Mouse (Mus musculus): ENCODE data around the gene Rpl12. TPM values are rescaled to one million over a fixed set of nuclear protein-coding genes. Genes with fewer than 3 reads are reported as not detected.
"Not testable (repeated sequence)": the region's sequence is repeated elsewhere in the genome, so short reads cannot be mapped to it uniquely, and the experiment has no call there.

The Rpl12 gene
- polyA plus RNA-seq, 1 experiment from 2014 or later = 78.4 TPM

DNA sequence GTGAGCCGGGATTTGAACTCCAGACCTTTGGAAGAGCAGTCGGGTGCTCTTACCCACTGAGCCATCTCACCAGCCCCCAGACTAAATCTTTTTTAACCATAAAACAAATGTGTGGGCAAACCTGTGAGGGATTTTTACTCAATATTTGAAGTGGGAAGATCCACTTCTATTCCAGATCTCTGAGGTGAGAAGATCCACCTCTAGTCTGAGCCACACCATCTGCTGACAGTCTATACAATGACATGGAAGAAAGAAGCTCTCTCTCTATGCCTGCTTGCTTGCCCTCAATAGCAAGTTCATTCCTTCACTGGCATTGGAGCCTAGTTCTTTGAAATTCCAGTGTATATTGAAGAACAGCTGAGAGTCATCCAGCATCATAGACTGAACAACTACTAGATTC, 38.4 kb downstream of the Rpl12 start:
- WGBS = 87% methylated on average over 2 of the region's 2 CpGs
- no peak for ATAC-seq
- H3K9me3 ChIP-seq (ENCODE audit: low read length) = no peaks in the 10 kb centered on the region

DNA sequence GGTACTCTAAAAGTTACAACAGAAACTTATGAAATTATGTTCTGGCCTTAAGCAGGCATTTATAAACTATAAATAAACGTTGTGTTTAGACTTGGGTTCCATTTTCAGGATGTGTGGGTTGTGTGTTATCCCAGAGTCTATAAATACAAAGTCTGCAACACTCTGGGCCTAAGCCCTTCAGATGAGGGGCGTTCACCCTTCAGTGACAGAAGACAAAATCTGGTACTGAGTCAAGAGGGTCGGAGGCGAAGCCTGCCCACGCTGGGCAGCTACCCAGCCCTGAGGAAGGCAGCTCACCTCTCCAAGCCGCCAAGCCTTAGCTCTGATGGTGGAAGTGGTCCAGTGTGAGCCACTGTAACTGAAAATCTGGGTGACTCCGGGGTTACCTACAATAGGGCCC, 40.8 kb downstream of the Rpl12 start:
- Histone ChIP-seq H3K4me2 (replicated peaks; ENCODE audit: low read depth, low read length) (no peak overlapping the region), H3K27me3 (replicated peaks; ENCODE audit: insufficient read depth, low read length) (no peaks in the 10 kb centered on the region), H3K9ac (replicated peaks; ENCODE audit: low read depth) (no peak overlapping the region), H3K4me1 (ENCODE audit: insufficient read depth, low read depth, low read length) (no peaks in the 10 kb centered on the region), H3K4me3 (ENCODE audit: low read depth, low read length) (no peak overlapping the region), H3K9me3 (ENCODE audit: low read length) (no peaks in the 10 kb centered on the region), H3K36me3 (ENCODE audit: insufficient read depth, low read length) (no peaks in the 10 kb centered on the region), H3K27ac (ENCODE audit: low read length) (no peak overlapping the region)
- DNase-seq (ENCODE audit: low spot score) (no peak), ATAC-seq (no peak)
- WGBS = 80% methylated on average over 7 of the region's 7 CpGs
- TF ChIP-seq EP300 (IDR thresholded peaks at IDR 0.05) (no peak), CTCF (IDR thresholded peaks at IDR 0.05) (no peak)

More for the DNA sequence above, 38.4 kb downstream of the Rpl12 start:
- TF ChIP-seq CTCF (IDR thresholded peaks at IDR 0.05) (no peak), EP300 (IDR thresholded peaks at IDR 0.05) (no peak)
- H3K36me3 ChIP-seq (ENCODE audit: insufficient read depth, low read length) = no peaks in the 10 kb centered on the region
- H3K9ac ChIP-seq (replicated peaks; ENCODE audit: low read depth) = no peak overlapping the region
- H3K27me3 ChIP-seq (replicated peaks; ENCODE audit: insufficient read depth, low read length) = no peaks in the 10 kb centered on the region
- no peak overlapping the region for H3K4me2 ChIP-seq (replicated peaks; ENCODE audit: low read depth, low read length)
- no peak overlapping the region for H3K27ac ChIP-seq (ENCODE audit: low read length)
- H3K4me1 ChIP-seq (ENCODE audit: insufficient read depth, low read depth, low read length) = no peaks in the 10 kb centered on the region
- DNase-seq (ENCODE audit: low spot score) = no peak
- H3K4me3 ChIP-seq (ENCODE audit: low read depth, low read length) = no peak overlapping the region

DNA sequence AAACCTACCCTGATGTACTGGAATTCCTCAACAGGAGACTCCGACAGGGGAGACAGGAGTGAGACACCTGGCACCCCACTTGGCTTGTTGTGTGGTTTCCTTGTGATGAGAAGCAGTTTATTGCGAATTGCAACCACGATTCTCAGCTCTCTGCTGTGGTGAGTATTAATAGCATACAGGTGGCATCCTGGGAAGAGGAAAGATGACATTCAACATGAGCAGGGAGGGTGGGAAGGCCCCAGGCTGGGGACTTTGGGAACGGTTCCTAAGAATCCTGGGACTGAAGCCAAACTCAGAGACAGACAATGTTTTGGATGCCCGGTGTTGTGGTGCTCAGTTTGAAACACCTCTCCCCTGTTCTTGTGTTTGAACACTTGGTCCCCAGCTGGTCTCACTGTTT, 43.7 kb downstream of the Rpl12 start:
- ATAC-seq (no peak), DNase-seq (ENCODE audit: low spot score) (no peak)
- Histone ChIP-seq H3K4me1 (ENCODE audit: insufficient read depth, low read depth, low read length) (no peaks in the 10 kb centered on the region), H3K9ac (replicated peaks; ENCODE audit: low read depth) (no peak overlapping the region), H3K36me3 (ENCODE audit: insufficient read depth, low read length) (no peaks in the 10 kb centered on the region), H3K27ac (ENCODE audit: low read length) (no peak overlapping the region), H3K27me3 (replicated peaks; ENCODE audit: insufficient read depth, low read length) (no peaks in the 10 kb centered on the region), H3K4me3 (ENCODE audit: low read depth, low read length) (no peak overlapping the region), H3K9me3 (ENCODE audit: low read length) (no peaks in the 10 kb centered on the region), H3K4me2 (replicated peaks; ENCODE audit: low read depth, low read length) (no peak overlapping the region)
- TF ChIP-seq CTCF (IDR thresholded peaks at IDR 0.05) (no peak), EP300 (IDR thresholded peaks at IDR 0.05) (no peak)
- 68% methylated on average over 5 of the region's 5 CpGs for WGBS

DNA sequence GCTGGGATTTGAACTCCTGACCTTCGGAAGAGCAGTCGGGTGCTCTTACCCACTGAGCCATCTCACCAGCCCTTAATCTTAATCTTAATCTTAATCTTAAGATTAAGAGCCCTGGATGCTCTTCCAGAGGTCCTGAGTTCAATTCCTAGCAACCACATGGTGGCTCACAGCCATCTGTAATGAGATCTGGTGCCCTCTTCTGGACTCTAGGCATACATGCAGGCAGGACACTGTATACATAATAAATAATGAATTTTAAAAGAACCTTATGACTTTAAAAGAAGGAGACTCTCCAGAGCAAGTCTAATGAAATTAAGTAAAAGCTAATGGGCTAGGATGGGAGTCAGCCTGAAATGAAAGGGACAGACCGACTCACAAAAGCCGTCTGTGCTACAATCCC, 47.7 kb downstream of the Rpl12 start:
- not testable (repeated sequence) for H3K27me3 ChIP-seq (replicated peaks; ENCODE audit: insufficient read depth, low read length)
- 84% methylated on average over 4 of the region's 4 CpGs for WGBS
- peak; percentile 48 for TF ChIP-seq CTCF (IDR thresholded peaks at IDR 0.05)

DNA sequence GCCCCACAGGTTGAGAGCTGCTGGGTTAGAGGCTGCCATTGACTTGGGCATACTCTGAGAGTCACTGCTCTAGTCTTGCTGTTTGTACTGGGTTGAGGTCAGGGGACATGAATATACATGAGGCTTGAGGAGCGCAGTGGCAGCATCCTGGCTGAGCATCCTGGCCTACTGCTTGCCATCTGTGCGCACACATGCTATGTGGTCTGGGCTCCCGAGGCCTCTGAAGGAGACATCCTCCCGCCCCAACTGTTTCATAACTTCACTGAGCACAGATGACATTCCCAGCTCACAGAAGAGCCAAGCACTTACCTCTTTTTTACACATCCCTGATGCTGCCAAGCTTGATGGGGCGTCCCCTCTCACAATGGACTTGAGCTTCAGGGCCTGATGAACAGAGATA, 53.5 kb downstream of the Rpl12 start:
- 85% methylated on average over 5 of the region's 5 CpGs for WGBS

More for the DNA sequence above, 47.7 kb downstream of the Rpl12 start:
- not testable (repeated sequence) for H3K27ac ChIP-seq (ENCODE audit: low read length); H3K9ac ChIP-seq (replicated peaks; ENCODE audit: low read depth); H3K36me3 ChIP-seq (ENCODE audit: insufficient read depth, low read length); H3K4me1 ChIP-seq (ENCODE audit: insufficient read depth, low read depth, low read length); ATAC-seq; H3K9me3 ChIP-seq (ENCODE audit: low read length); DNase-seq (ENCODE audit: low spot score); H3K4me3 ChIP-seq (ENCODE audit: low read depth, low read length); H3K4me2 ChIP-seq (replicated peaks; ENCODE audit: low read depth, low read length)

More for the DNA sequence above, 53.5 kb downstream of the Rpl12 start:
- no peak overlapping the region for H3K27ac ChIP-seq (ENCODE audit: low read length)
- no peaks in the 10 kb centered on the region for H3K9me3 ChIP-seq (ENCODE audit: low read length)
- ATAC-seq (no peak), DNase-seq (ENCODE audit: low spot score) (no peak)
- H3K27me3 ChIP-seq (replicated peaks; ENCODE audit: insufficient read depth, low read length) = no peaks in the 10 kb centered on the region
- no peak overlapping the region for H3K4me2 ChIP-seq (replicated peaks; ENCODE audit: low read depth, low read length)
- H3K9ac ChIP-seq (replicated peaks; ENCODE audit: low read depth) = no peak overlapping the region
- no peak for TF ChIP-seq EP300 (IDR thresholded peaks at IDR 0.05)
- TF ChIP-seq CTCF (IDR thresholded peaks at IDR 0.05) = no peak
- no peaks in the 10 kb centered on the region for H3K36me3 ChIP-seq (ENCODE audit: insufficient read depth, low read length)
- H3K4me3 ChIP-seq (ENCODE audit: low read depth, low read length) = no peak overlapping the region
- H3K4me1 ChIP-seq (ENCODE audit: insufficient read depth, low read depth, low read length) = no peaks in the 10 kb centered on the region

Other genes with a start within 250 kb of the Rpl12 start
- 62.8 and 68.7 TPM in 2 replicates for gene Cdk9, start 248.5 kb upstream of the Rpl12 start, polyA plus RNA-seq (2015; fragmentation: Nextera tagmentation; extraction: Ambion mirVana)
- 51.8 and 53.5 TPM in 2 replicates for gene Sh2d3c, start 240.5 kb upstream of the Rpl12 start, polyA plus RNA-seq (2015; fragmentation: Nextera tagmentation; extraction: Ambion mirVana)
- 0.30 TPM in 2 replicates for gene 6330409D20Rik, start 220.5 kb upstream of the Rpl12 start, polyA plus RNA-seq (2015; fragmentation: Nextera tagmentation; extraction: Ambion mirVana)
- gene Tor2a, start 204.3 kb upstream of the Rpl12 start, polyA plus RNA-seq (2015; fragmentation: Nextera tagmentation; extraction: Ambion mirVana) = 60.9 and 63.5 TPM in 2 replicates
- gene Ttc16, start 185.9 kb upstream of the Rpl12 start, polyA plus RNA-seq (2015; fragmentation: Nextera tagmentation; extraction: Ambion mirVana) = 1.8 and 2.4 TPM in 2 replicates
- gene Ptrh1, start 185.8 kb upstream of the Rpl12 start, polyA plus RNA-seq (2015; fragmentation: Nextera tagmentation; extraction: Ambion mirVana) = 2.9 and 3.3 TPM in 2 replicates
- gene Cfap157, start 177.1 kb upstream of the Rpl12 start, polyA plus RNA-seq (2015; fragmentation: Nextera tagmentation; extraction: Ambion mirVana) = 2.2 and 5.2 TPM in 2 replicates
- 22.2 and 22.4 TPM in 2 replicates for gene Stxbp1, start 114.3 kb upstream of the Rpl12 start, polyA plus RNA-seq (2015; fragmentation: Nextera tagmentation; extraction: Ambion mirVana)
- gene Fam129b, start 85.4 kb upstream of the Rpl12 start, polyA plus RNA-seq (2015; fragmentation: Nextera tagmentation; extraction: Ambion mirVana) = 121 and 150 TPM in 2 replicates
- gene Lrsam1, start 55 bp downstream of the Rpl12 start, polyA plus RNA-seq (2015; fragmentation: Nextera tagmentation; extraction: Ambion mirVana) = 5.8 and 6.3 TPM in 2 replicates
- 19.5 and 20.1 TPM in 2 replicates for gene Slc2a8, start 20.5 kb downstream of the Rpl12 start, polyA plus RNA-seq (2015; fragmentation: Nextera tagmentation; extraction: Ambion mirVana)
- gene Garnl3, start 170.1 kb downstream of the Rpl12 start, polyA plus RNA-seq (2015; fragmentation: Nextera tagmentation; extraction: Ambion mirVana) = 5.9 and 8.5 TPM in 2 replicates

All from lung, postnatal 0 days (tissue).